Mouse (Mus musculus): ENCODE data around the gene Tpmt. TPM values are rescaled to one million over a fixed set of nuclear protein-coding genes. Genes with fewer than 3 reads are reported as not detected.

Tpmt gene
- polyA plus RNA-seq, 1 experiment: not detected

DNA sequence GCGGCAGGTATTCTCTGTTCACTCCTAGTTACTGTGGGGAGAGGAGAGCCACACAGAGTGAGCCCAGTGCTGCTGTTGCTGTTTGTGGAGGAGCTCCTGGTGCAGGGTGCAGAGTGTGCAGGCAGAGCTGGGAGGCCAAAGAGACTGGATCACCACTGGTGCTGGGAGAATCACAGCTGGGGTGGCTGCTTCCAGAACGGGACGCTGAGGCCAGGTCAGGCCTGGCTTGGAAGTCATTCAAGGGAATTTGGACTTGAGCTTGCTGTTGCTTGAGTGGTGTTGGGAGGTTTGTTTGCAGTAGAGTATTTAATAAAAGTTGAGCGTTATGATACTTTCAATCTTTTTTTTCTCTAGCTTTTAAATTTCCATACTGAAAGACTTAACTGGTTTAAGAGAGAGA, 3.5 kb upstream of the Tpmt start:
- Histone ChIP-seq H3K4me1 (ENCODE audit: control insufficient read depth) (peaks cover 19% of the 10 kb centered on the region), H3K36me3 (ENCODE audit: control insufficient read depth) (peaks cover 22% of the 10 kb centered on the region), H3K9me3 (ENCODE audit: control insufficient read depth, low read length) (0 out of 2 replicates have a peak, but pooled peaks cover 3% of the 10 kb centered on the region), H3K4me3 (replicated peaks) (no peak overlapping the region), H3K27me3 (ENCODE audit: control insufficient read depth) (peaks cover 16% of the 10 kb centered on the region)
- no peak for TF ChIP-seq TAL1 (IDR thresholded peaks at IDR 0.05; ENCODE audit: low read length)
- TF ChIP-seq GATA1 (IDR thresholded peaks at IDR 0.05; ENCODE audit: low read length): no peak

DNA sequence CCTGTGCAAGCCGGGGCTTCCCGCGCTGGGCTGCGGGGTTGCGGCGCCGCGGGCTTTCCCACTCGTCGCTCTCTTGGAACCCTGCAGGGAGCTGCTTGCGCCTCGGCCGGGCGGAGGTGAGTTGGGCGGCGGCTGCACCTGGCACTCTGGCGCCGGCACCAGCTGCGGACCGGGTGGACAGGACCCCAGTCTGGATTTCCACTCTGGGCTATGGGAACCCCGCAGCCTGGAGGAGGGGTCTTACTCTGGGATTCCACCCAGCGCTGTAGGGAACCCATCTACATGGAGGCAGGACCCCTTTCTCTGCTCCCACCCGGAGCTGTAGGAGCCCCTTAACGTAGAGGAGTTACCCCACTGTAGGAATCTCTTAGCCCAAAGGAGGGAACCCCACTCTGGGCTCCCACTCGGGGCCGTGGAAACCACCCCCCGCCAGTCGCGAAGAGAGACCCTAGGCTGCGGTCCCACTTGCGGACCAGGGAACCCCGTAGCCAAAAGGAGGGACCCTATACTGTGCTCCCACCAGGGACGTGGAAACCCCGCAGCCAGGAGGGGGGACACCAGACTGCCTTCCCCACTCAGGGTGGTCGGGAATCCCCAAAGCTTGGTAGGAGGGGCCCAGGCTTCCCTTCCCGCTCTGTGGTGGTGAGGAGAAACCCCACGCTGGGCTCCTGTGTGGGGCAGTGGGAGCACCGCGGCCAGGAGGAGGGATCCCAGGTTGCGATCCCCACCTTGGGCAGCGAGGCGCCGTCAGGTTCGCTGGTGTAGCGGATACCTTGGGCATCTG, 512 bp downstream of the Tpmt start:
- TF ChIP-seq TAL1 (IDR thresholded peaks at IDR 0.05; ENCODE audit: low read length) (no peak), GATA1 (IDR thresholded peaks at IDR 0.05; ENCODE audit: low read length) (no peak)
- Histone ChIP-seq H3K4me3 (replicated peaks) (peak overlapping the region; percentile 81), H3K27me3 (ENCODE audit: control insufficient read depth) (peaks cover 16% of the 10 kb centered on the region), H3K9me3 (ENCODE audit: control insufficient read depth, low read length) (0 out of 2 replicates have a peak, but pooled peaks cover 3% of the 10 kb centered on the region), H3K4me1 (ENCODE audit: control insufficient read depth) (peaks cover 28% of the 10 kb centered on the region), H3K36me3 (ENCODE audit: control insufficient read depth) (peaks cover 5% of the 10 kb centered on the region)

DNA sequence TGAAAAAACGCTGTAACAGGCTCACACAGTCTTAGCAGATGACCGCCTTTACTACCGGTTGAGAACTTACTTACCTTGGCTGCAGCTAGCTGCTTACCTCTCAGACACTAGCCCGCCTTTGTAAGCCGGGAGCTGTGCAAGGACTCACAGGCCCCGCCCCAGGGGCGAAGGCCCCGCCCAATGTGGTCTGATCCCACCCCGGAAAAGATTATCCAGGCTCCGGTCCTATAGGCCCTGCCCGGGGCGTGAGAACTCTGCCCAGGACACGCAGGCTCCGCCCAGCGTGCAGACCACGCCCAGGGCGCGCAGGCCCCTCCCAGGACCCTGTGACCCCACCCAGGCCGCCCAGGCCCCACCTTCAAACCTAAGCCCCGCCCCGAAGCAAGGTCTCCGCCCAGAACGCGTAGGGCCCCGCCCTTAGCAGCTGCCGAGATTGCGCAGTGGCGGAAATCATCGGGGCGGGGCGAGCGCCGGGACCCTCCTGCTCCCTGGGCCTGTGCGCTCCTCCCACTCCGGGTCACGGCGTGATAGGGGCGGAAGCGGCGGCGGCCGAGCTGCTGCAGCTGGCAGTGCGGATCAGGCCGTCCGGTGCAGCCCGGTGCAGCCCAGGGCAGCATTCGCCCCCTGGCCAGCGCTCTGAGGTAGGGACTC, 1.4 kb downstream of the Tpmt start, which contains the start of gene Kdm1b:
TSS of gene Kdm1b (plus strand) at position 470 of the 651 bp plus-strand sequence.
- Histone ChIP-seq H3K4me1 (ENCODE audit: control insufficient read depth) (peaks cover 28% of the 10 kb centered on the region), H3K27me3 (ENCODE audit: control insufficient read depth) (peaks cover 16% of the 10 kb centered on the region), H3K36me3 (ENCODE audit: control insufficient read depth) (no peaks in the 10 kb centered on the region), H3K4me3 (replicated peaks) (peak within 1 kb of the TSS; percentile 81), H3K9me3 (ENCODE audit: control insufficient read depth, low read length) (0 out of 2 replicates have a peak, but pooled peaks cover 3% of the 10 kb centered on the region)
- TF ChIP-seq GATA1 (IDR thresholded peaks at IDR 0.05; ENCODE audit: low read length): no peak
- no peak for TF ChIP-seq TAL1 (IDR thresholded peaks at IDR 0.05; ENCODE audit: low read length)

DNA sequence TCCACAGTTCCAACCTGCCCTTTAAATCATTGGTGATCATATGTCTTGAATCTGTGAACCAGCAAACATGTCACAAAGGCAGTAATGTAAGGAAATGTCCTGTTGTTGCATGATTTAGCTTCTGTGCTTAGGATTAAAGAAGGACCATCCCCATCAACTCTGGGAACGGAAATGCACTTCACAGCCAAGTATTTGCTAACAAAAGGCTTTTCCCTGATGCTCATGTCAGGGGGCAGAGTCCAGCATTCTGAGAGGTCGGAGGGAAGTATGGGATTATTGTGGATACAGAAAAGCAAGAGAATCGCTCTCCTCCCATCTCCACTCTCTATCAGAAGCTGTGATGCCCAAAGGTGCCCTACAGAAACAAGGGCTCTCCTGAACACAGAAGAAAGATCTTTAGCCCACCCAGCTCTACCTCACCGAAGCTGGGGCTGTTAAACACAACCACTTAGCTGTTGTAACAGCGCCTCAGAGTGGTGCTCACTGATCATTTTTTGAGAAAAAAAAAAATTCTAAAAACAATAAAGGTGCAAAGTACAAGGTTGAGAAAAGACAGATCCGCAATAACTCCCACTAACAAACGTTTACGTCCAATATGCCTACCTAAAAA, 2.4 kb downstream of the Tpmt start:
- Histone ChIP-seq H3K9me3 (ENCODE audit: control insufficient read depth, low read length) (0 out of 2 replicates have a peak, but pooled peaks cover 3% of the 10 kb centered on the region), H3K27me3 (ENCODE audit: control insufficient read depth) (peaks cover 16% of the 10 kb centered on the region), H3K36me3 (ENCODE audit: control insufficient read depth) (no peaks in the 10 kb centered on the region; the same call in 1 of the 2 replicates), H3K4me1 (ENCODE audit: control insufficient read depth) (peaks cover 28% of the 10 kb centered on the region), H3K4me3 (replicated peaks) (peak overlapping the region; percentile 81)
- TF ChIP-seq GATA1 (IDR thresholded peaks at IDR 0.05; ENCODE audit: low read length): no peak
- TF ChIP-seq TAL1 (IDR thresholded peaks at IDR 0.05; ENCODE audit: low read length): no peak

DNA sequence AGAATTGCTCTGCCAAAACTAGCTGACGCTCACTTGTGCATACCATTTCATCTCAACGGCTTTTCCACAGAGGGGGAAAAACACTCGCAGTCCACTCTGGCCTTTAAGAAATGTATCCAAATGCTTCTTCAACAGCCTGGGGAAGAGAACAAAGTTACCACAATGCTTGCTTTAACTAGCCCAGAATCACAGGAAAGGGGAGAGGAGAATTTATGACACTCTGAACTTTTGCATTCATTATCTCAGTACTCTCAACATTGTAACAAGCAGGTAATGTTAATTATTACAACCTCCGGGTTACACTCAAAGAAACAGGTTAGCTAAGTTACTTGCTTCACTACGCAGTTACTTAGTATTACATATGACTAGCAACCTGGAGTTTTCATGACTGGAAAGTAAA, 4.5 kb downstream of the Tpmt start:
- TF ChIP-seq TAL1 (IDR thresholded peaks at IDR 0.05; ENCODE audit: low read length) (no peak), GATA1 (IDR thresholded peaks at IDR 0.05; ENCODE audit: low read length) (no peak)
- H3K9me3 ChIP-seq (ENCODE audit: control insufficient read depth, low read length): 0 out of 2 replicates have a peak, but pooled peaks cover 3% of the 10 kb centered on the region
- peaks cover 14% of the 10 kb centered on the region for H3K27me3 ChIP-seq (ENCODE audit: control insufficient read depth)

DNA sequence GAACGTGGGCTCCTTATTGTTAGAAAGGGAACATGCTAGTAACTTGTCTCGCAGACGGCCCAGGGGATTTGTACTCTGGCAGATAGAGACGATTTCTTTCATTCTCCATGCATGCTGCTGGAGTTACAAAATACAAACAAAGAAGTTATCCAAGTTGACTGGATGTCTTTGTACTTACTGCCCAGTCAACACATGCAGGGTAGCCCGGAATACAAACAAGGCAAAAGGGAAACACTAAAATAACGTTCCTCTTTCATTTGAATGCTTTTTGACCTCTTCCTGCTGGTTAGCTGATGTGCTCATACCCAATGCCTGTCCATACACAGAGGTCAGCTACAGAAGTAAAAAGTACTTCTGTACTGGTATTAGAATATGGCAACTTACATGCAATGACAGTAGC, 6.6 kb downstream of the Tpmt start:
- Histone ChIP-seq H3K9me3 (ENCODE audit: control insufficient read depth, low read length) (no peaks in the 10 kb centered on the region), H3K27me3 (ENCODE audit: control insufficient read depth) (no peaks in the 10 kb centered on the region; the same call in 1 of the 2 replicates), H3K4me1 (ENCODE audit: control insufficient read depth) (peaks cover 11% of the 10 kb centered on the region), H3K36me3 (ENCODE audit: control insufficient read depth) (no peaks in the 10 kb centered on the region; the same call in 1 of the 2 replicates), H3K4me3 (replicated peaks) (no peak overlapping the region)
- TF ChIP-seq GATA1 (IDR thresholded peaks at IDR 0.05; ENCODE audit: low read length) (no peak), TAL1 (IDR thresholded peaks at IDR 0.05; ENCODE audit: low read length) (no peak)

More for the DNA sequence above, 4.5 kb downstream of the Tpmt start:
- no peaks in the 10 kb centered on the region; the same call in 1 of the 2 replicates for H3K36me3 ChIP-seq (ENCODE audit: control insufficient read depth)
- peaks cover 28% of the 10 kb centered on the region for H3K4me1 ChIP-seq (ENCODE audit: control insufficient read depth)
- no peak overlapping the region for H3K4me3 ChIP-seq (replicated peaks)

DNA sequence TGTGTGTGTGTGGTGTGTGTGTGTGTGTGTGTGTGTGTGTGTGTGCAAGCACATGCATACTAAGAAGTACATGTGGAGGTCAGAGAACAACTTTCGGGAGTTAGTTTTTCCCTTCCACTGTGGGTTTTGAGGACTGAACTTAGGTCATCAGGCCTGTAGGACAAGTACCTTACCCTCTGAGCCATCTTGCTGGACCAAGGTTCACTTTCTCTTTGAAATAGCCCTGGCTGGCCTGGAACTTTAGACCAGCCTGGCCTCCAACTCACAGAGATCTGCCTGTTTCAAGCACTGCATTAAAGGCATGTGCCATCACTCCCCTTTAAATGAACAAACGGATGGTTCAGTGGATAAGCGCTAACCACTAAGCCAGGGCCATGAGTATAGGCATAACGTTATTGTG, 10.9 kb downstream of the Tpmt start:
- Histone ChIP-seq H3K4me1 (ENCODE audit: control insufficient read depth) (no peaks in the 10 kb centered on the region), H3K4me3 (replicated peaks) (no peak overlapping the region), H3K9me3 (ENCODE audit: control insufficient read depth, low read length) (no peaks in the 10 kb centered on the region), H3K27me3 (ENCODE audit: control insufficient read depth) (no peaks in the 10 kb centered on the region; the same call in 1 of the 2 replicates), H3K36me3 (ENCODE audit: control insufficient read depth) (no peaks in the 10 kb centered on the region; the same call in 1 of the 2 replicates)
- TF ChIP-seq TAL1 (IDR thresholded peaks at IDR 0.05; ENCODE audit: low read length) (no peak), GATA1 (IDR thresholded peaks at IDR 0.05; ENCODE audit: low read length) (no peak)

DNA sequence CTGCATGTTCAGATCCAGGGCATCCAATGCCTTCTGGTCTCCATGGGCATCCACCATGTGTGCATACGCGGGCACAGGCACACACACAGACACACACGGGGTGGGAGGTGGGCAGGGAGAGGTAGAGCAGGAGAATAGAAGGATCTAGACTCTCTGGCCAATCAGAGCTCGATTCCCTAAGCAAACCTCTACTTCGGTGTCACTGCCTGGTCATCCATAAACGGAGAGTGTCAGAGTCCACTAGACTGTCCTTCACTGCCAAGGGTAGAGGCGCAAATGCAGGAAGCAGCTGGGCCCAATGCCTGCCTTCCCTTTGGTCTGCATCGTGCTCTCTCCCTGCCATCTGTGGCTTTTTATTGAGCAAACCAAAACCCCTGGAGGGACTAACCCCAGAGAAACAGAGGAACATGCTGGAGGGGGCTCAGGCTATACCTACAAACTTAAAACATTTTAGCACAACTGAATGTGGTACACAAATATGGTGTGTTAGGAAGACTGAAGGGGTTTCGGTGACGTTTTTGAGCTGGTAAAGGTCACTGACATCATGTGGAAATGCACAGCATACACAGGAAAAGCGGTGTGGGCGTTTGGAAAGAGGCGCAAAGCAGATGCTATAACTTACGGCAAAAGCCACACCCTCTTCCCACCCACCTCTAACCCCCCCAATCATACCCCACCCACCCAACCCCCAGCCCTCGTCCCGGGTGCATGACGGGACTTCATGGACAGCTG, 14.0 kb downstream of the Tpmt start:
- Histone ChIP-seq H3K27me3 (ENCODE audit: control insufficient read depth) (no peaks in the 10 kb centered on the region; the same call in 1 of the 2 replicates), H3K36me3 (ENCODE audit: control insufficient read depth) (no peaks in the 10 kb centered on the region; the same call in 1 of the 2 replicates), H3K4me1 (ENCODE audit: control insufficient read depth) (no peaks in the 10 kb centered on the region), H3K9me3 (ENCODE audit: control insufficient read depth, low read length) (no peaks in the 10 kb centered on the region), H3K4me3 (replicated peaks) (no peak overlapping the region)
- no peak for TF ChIP-seq TAL1 (IDR thresholded peaks at IDR 0.05; ENCODE audit: low read length)
- TF ChIP-seq GATA1 (IDR thresholded peaks at IDR 0.05; ENCODE audit: low read length): no peak

Measured in erythroblast, embryonic 14.5 days (primary cell).